Mouse (Mus musculus) brain, adult 10 weeks (tissue): ENCODE data around the gene Txnrd2. TPM values are rescaled to one million over a fixed set of nuclear protein-coding genes. Genes with fewer than 3 reads are reported as not detected.

Source experiments
- polyA plus RNA-seq: library from polyadenylated mRNA; stranded (reverse); fragments of 350-450 nt; fragmentation: Illumina TruSeq; extraction: RNeasy Lipid Tissue Mini Kit (QIAGEN cat#74804); gene quantifications from one replicate; pipeline ENCODE4 v1.2.3, GENCODE M21; 2015; ENCODE audit warnings: low read depth, low replicate concordance

Txnrd2 gene
- polyA plus RNA-seq: 25.3 TPM

DNA sequence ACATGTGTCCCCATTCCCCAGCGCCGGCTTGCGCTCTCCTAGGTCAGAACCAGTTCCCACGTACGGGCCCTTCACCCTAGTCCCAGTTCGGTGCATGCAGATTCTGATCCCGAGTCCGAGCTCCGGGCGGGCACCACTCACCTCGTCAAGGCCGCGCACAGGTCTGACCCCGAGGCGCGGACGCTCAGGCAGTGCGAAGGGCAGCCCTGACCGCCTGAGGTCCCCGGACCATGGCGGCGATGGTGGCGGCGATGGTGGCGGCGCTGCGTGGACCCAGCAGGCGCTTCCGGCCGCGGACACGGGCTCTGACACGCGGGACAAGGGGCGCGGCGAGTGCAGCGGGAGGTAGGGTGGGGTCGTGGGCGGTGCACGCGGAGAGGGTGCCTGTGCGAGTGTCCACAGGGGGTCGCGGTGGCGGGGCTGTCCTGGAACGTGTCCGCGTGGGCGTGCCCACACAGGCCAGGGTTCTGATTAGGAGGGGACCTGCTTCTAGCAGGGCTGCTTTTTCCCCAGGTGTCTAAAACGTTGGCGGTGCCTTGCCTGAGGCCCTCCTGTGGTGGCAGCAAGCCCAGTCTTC lies at the start of gene Txnrd2:
Gene Txnrd2 (plus strand): TSS at position 170 of the 577 bp plus-strand sequence.

DNA sequence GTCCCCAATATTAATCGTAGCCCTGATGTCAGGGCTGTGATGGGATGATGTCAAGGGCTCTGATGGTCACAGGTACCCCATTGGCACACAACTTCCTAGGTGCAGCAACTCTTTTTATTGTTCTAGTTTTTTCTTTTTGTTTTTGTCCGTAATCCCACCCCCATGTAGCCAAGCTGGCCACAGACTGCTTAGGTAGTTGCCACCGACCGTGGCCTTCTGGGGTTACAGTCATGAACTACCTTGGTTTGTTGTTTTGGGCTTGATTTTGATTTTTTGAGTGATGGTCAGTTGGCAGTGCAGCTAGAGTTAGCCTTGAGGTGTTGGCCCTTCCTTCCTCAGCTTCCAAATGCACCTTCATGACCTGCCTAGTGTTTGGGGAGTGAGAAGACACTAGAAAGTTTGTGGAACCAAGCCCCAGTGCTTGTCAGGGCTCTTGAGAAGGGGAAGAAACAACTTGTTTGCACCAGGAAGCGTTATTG lies 657 bp downstream of the Txnrd2 start, which contains the start of gene Comt:
Gene Comt (minus strand): TSS at position 51 of the 479 bp plus-strand sequence.

DNA sequence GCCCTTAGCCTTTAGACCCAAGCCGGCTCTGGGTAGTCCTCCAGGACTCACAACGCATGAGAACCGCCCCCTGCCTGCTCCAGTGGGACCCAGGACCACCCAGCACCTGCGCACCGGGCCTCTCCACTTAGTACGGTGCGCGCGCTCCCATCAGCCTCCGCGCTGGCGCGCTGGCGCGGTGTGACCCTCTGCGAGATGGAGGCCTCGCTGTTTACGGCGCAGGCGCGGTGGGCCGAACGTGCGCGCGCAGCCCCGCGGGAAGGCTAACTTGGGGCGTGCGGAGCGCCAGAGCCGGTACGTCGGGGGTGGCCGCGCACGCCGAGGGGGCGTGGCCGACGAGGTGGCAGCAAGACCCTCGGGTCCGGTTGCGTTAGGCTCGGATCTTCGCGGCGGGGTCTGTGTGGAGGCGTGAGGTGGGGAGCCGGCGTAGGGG lies 72.4 kb downstream of the Txnrd2 start, which contains the start of the genes Gnb1l and Rtl10:
Gene Gnb1l (plus strand): TSS at position 156 of the 433 bp plus-strand sequence.
Gene Rtl10 (plus strand): TSS at position 344 of the 433 bp plus-strand sequence.

Other genes with a start within 250 kb of the Txnrd2 start
- not detected for gene Ccdc188, start 208.5 kb upstream of the Txnrd2 start, polyA plus RNA-seq
- 67.7 TPM for gene Zdhhc8, start 191.2 kb upstream of the Txnrd2 start, polyA plus RNA-seq
- 66.7 TPM for gene Trmt2a, start 177.7 kb upstream of the Txnrd2 start, polyA plus RNA-seq
- 105 TPM for gene Ranbp1, start 177.7 kb upstream of the Txnrd2 start, polyA plus RNA-seq
- gene Gm49776, start 168.1 kb upstream of the Txnrd2 start, polyA plus RNA-seq: not detected
- 24.6 TPM for gene Dgcr8, start 137.1 kb upstream of the Txnrd2 start, polyA plus RNA-seq
- gene Tango2, start 78.3 kb upstream of the Txnrd2 start, polyA plus RNA-seq: 206 TPM
- gene Arvcf, start 78.2 kb upstream of the Txnrd2 start, polyA plus RNA-seq: 24.8 TPM
- 135 TPM for gene Comt, start 468 bp downstream of the Txnrd2 start, polyA plus RNA-seq
- 3.7 TPM for gene Gnb1l, start 72.3 kb downstream of the Txnrd2 start, polyA plus RNA-seq
- gene Rtl10, start 72.5 kb downstream of the Txnrd2 start, polyA plus RNA-seq: 2.8 TPM
- 0.94 TPM for gene Tbx1, start 164.3 kb downstream of the Txnrd2 start, polyA plus RNA-seq
- 1.4 TPM for gene Gp1bb, start 196.0 kb downstream of the Txnrd2 start, polyA plus RNA-seq
- 124 TPM for gene Gm49601, start 200.0 kb downstream of the Txnrd2 start, polyA plus RNA-seq
- gene Sept5, start 203.6 kb downstream of the Txnrd2 start, polyA plus RNA-seq: 889 TPM